Mouse (Mus musculus) limb, embryonic 11.5 days (tissue): ENCODE measurements around the gene Atg9a. TPM values are rescaled to one million over a fixed set of nuclear protein-coding genes. Genes with fewer than 3 reads are reported as not detected.

Source experiments
- ATAC-seq: fragments of 200-750 bp; cut with Nextera tagmentation; 2 replicates; pipeline ENCODE4 v1.8.0; 2017; ENCODE audit warnings: low read depth; ENCODE audit not compliant: insufficient number of reproducible peaks, low FRiP score, low TSS enrichment
- DNase-seq: peaks from one replicate; pipeline ENCODE4 v3.0.0-alpha.2; 2015; ENCODE audit warnings: low spot score
- H3K27ac ChIP-seq: fragments of 300-500 bp; sonication (generic); replicated peaks from 2 replicates; pipeline ENCODE4 v1.5.1; 2014; ENCODE audit warnings: low read depth, mild to moderate bottlenecking, low read length
- H3K27me3 ChIP-seq: fragments of 300-500 bp; sonication (generic); 2 replicates; pipeline ENCODE4 v1.6.1; 2014; ENCODE audit warnings: mild to moderate bottlenecking, low read length, mixed read lengths; ENCODE audit not compliant: control insufficient read depth, insufficient read depth
- H3K36me3 ChIP-seq: fragments of 300-500 bp; sonication (generic); 2 replicates; pipeline ENCODE4 v1.6.1; 2014; ENCODE audit warnings: mild to moderate bottlenecking, low read length, moderate library complexity, mixed read lengths; ENCODE audit not compliant: control insufficient read depth, insufficient read depth
- H3K4me1 ChIP-seq: fragments of 300-500 bp; sonication (generic); 2 replicates; pipeline ENCODE4 v1.6.1; 2014; ENCODE audit warnings: low read length, mixed read lengths; ENCODE audit not compliant: control insufficient read depth, insufficient read depth
- H3K4me2 ChIP-seq: fragments of 300-500 bp; sonication (generic); 2 replicates; pipeline ENCODE4 v1.6.1; 2014; ENCODE audit warnings: low read depth, mild to moderate bottlenecking, moderate library complexity; ENCODE audit not compliant: severe bottlenecking
- H3K4me3 ChIP-seq: fragments of 300-500 bp; sonication (generic); 2 replicates; pipeline ENCODE4 v1.5.1; 2014; ENCODE audit warnings: low read depth, low read length
- H3K9ac ChIP-seq: fragments of 300-500 bp; sonication (generic); 2 replicates; pipeline ENCODE4 v1.6.1; 2014; ENCODE audit warnings: mild to moderate bottlenecking, low read length
- H3K9me3 ChIP-seq: fragments of 300-500 bp; sonication (generic); 2 replicates; pipeline ENCODE4 v1.6.1; 2016; ENCODE audit warnings: low read length; ENCODE audit not compliant: control insufficient read depth
- WGBS: fragments of 180-500 bp; shearing (Covaris S2); extraction: QIAGEN DNeasy Blood & Tissue Kit; methylation state at CpG from one replicate; pipeline ENCODE4 v1.1.7; 2014; 5-methylcytosine and 5-hydroxymethylcytosine counted together
- polyA plus RNA-seq: library from polyadenylated mRNA; unstranded; fragments of >200 nt; fragmentation: Nextera tagmentation; extraction: Ambion mirVana; gene quantifications from 2 replicates; pipeline ENCODE4 v1.2.1, GENCODE M21; 2014

The Atg9a gene
- polyA plus RNA-seq, 1 experiment from 2014 or later, result 15.1 TPM

- H3K4me3 ChIP-seq, result no peak overlapping the region
- H3K27me3 ChIP-seq, result no peaks in the 10 kb centered on the region
- H3K9me3 ChIP-seq, result no peaks in the 10 kb centered on the region
- no peak overlapping the region for H3K4me2 ChIP-seq
- no peak for ATAC-seq
- no peak overlapping the region for H3K9ac ChIP-seq
- 75% methylated on average over 7 of the region's 7 CpGs for WGBS
- no peaks in the 10 kb centered on the region for H3K4me1 ChIP-seq
- no peaks in the 10 kb centered on the region for H3K36me3 ChIP-seq
- H3K27ac ChIP-seq, result no peak overlapping the region
- DNase-seq, result no peak
Observed at GRCm38 (mm10) chr1:75230335-75230994, 38.5 kb upstream of the Atg9a start.

GRCm38 (mm10) chr1:75229158-75229557 is 37.2 kb upstream of the Atg9a start:
- no peak overlapping the region for H3K27ac ChIP-seq
- ATAC-seq, result no peak

GRCm38 (mm10) chr1:75227653-75228052 is 35.7 kb upstream of the Atg9a start:
- ATAC-seq (no peak), DNase-seq (no peak)
- H3K9ac ChIP-seq, result no peak overlapping the region
- H3K4me3 ChIP-seq, result no peak overlapping the region
- WGBS, result 81% methylated on average over 1 of the region's 1 CpGs
- H3K9me3 ChIP-seq, result no peaks in the 10 kb centered on the region
- H3K27me3 ChIP-seq, result no peaks in the 10 kb centered on the region
- no peak overlapping the region for H3K27ac ChIP-seq
- no peaks in the 10 kb centered on the region for H3K4me1 ChIP-seq
- H3K4me2 ChIP-seq, result no peak overlapping the region
- no peaks in the 10 kb centered on the region for H3K36me3 ChIP-seq

More at GRCm38 (mm10) chr1:75229158-75229557, 37.2 kb upstream of the Atg9a start:
- Histone ChIP-seq H3K9ac (no peak overlapping the region), H3K4me2 (no peak overlapping the region), H3K4me3 (no peak overlapping the region), H3K9me3 (no peaks in the 10 kb centered on the region), H3K36me3 (no peaks in the 10 kb centered on the region), H3K27me3 (no peaks in the 10 kb centered on the region), H3K4me1 (no peaks in the 10 kb centered on the region)
- 70% methylated on average over 4 of the region's 4 CpGs for WGBS
- DNase-seq, result no peak

DNA sequence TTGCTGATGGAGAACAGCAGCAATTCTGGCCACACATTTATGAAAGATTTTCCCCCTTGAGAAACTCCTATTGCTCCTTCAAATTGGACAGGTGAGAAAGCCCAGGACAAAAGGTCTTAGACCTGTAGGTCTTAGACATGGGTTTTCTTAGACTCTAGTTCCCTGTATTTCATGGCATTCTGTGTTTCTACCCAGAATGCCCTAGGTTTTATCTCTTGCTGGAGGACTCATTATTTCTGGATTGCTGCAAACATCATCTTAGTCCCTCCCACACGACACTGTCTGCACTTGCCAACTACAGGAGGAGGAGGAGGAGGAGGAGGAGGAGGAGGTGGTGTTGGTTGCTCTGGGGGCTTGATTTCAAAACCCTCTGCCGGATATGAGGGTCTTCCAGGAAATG is 34.1 kb upstream of the Atg9a start:
- no peak overlapping the region for H3K4me2 ChIP-seq
- no peak overlapping the region for H3K9ac ChIP-seq
- no peak overlapping the region for H3K27ac ChIP-seq
- DNase-seq (no peak), ATAC-seq (no peak)
- no peaks in the 10 kb centered on the region for H3K36me3 ChIP-seq
- no peaks in the 10 kb centered on the region for H3K9me3 ChIP-seq
- no peaks in the 10 kb centered on the region for H3K27me3 ChIP-seq
- WGBS, result 67% methylated on average over 2 of the region's 2 CpGs
- no peak overlapping the region for H3K4me3 ChIP-seq
- no peaks in the 10 kb centered on the region for H3K4me1 ChIP-seq

DNA sequence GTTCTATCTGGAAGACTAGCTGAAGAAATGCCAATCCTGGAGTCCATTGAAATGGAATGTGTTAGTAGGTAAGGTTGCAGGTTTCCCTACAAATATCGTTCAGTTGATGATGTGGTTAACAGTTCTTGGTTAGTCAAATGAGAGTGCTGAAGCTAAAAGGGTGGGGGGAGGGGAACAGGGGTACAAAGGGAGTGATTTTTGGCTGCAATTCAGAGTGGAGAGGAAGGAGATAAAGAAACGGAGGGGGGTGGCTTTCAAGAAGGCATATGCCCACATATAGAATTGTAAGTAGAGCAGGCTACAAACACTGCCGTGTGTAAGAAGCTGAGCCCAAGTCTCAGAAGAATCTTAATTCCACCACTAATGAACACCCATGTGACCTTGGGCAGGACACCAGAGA is 33.5 kb upstream of the Atg9a start:
- DNase-seq (no peak), ATAC-seq (no peak)
- WGBS, result 79% methylated on average over 3 of the region's 3 CpGs

GRCm38 (mm10) chr1:75223532-75223931 is 31.5 kb upstream of the Atg9a start:
- no peaks in the 10 kb centered on the region for H3K9me3 ChIP-seq
- H3K4me3 ChIP-seq, result no peak overlapping the region
- peaks cover 26% of the 10 kb centered on the region for H3K27me3 ChIP-seq
- no peak overlapping the region for H3K4me2 ChIP-seq
- no peak for ATAC-seq
- H3K36me3 ChIP-seq, result no peaks in the 10 kb centered on the region
- H3K9ac ChIP-seq, result no peak overlapping the region
- no peak overlapping the region for H3K27ac ChIP-seq
- 66% methylated on average over 6 of the region's 6 CpGs for WGBS
- H3K4me1 ChIP-seq, result peaks cover 13% of the 10 kb centered on the region
- no peak for DNase-seq

More for the DNA sequence above, 33.5 kb upstream of the Atg9a start:
- H3K9ac ChIP-seq, result no peak overlapping the region
- no peak overlapping the region for H3K27ac ChIP-seq
- H3K27me3 ChIP-seq, result peaks cover 7% of the 10 kb centered on the region
- H3K9me3 ChIP-seq, result no peaks in the 10 kb centered on the region
- H3K36me3 ChIP-seq, result no peaks in the 10 kb centered on the region
- H3K4me3 ChIP-seq, result no peak overlapping the region
- H3K4me2 ChIP-seq, result no peak overlapping the region
- no peaks in the 10 kb centered on the region for H3K4me1 ChIP-seq

DNA sequence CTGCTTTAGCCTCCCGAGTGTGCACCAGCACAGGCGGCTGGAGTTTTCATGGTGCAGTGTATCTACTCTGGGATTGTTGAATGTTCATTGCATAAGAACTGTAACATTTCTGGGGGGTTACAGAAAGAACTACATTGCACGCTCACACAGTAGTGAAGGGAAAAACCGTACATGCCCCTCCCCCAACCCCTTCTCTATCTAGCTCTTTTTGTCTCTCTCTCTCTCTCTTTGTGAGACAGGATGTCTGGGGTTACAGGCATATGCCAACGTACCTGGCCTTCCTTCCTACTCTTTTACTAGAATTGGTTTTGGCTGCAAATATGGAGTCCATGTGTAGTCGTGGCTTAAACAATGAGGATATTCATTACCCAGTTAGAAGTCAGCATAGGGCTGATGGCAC is 30.9 kb upstream of the Atg9a start:
- H3K4me1 ChIP-seq, result peaks cover 16% of the 10 kb centered on the region
- no peak overlapping the region for H3K4me2 ChIP-seq
- 85% methylated on average over 6 of the region's 6 CpGs for WGBS
- no peak overlapping the region for H3K27ac ChIP-seq
- no peaks in the 10 kb centered on the region for H3K9me3 ChIP-seq
- H3K9ac ChIP-seq, result no peak overlapping the region
- peaks cover 32% of the 10 kb centered on the region for H3K27me3 ChIP-seq
- H3K4me3 ChIP-seq, result no peak overlapping the region
- ATAC-seq, result no peak
- no peaks in the 10 kb centered on the region for H3K36me3 ChIP-seq
- DNase-seq, result no peak

GRCm38 (mm10) chr1:75221538-75221937 is 29.5 kb upstream of the Atg9a start:
- Histone ChIP-seq H3K27me3 (peaks cover 40% of the 10 kb centered on the region), H3K4me1 (peaks cover 17% of the 10 kb centered on the region), H3K4me3 (no peak overlapping the region), H3K4me2 (no peak overlapping the region), H3K9me3 (no peaks in the 10 kb centered on the region), H3K36me3 (no peaks in the 10 kb centered on the region), H3K27ac (no peak overlapping the region), H3K9ac (no peak overlapping the region)
- ATAC-seq, result no peak
- no peak for DNase-seq
- WGBS, result 76% methylated on average over 3 of the region's 3 CpGs

DNA sequence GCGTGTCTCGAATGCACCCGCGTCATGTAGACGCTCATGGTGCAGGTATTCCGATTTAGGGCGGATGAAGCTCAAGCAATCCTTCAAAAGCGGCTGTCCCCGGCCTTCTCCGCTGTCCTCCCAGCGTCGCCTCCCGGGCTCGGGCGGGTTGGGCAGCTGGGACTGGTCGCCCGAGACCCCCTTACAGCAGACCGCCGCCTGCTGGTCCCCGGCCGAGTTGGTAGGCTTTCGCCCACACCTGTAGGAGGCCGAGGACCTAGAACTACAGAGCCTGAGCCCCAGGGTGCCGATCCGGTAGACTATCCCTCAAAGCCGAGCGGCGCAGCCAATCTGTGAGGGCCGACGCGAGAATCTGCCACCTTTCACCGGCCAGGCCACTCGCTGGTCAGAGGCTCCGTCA is 27.5 kb upstream of the Atg9a start, which contains the start of gene Tuba4a:
Gene Tuba4a (minus strand): TSS at position 335 of the 400 bp plus-strand sequence.
- H3K27me3 ChIP-seq, result peaks cover 40% of the 10 kb centered on the region
- H3K36me3 ChIP-seq, result peaks cover 2% of the 10 kb centered on the region; the same call in 1 of the 2 replicates
- ATAC-seq, result peak; percentile 44; the same call in 1 of the 2 replicates
- no peak within 1 kb of the TSS for H3K27ac ChIP-seq
- peaks cover 17% of the 10 kb centered on the region for H3K4me1 ChIP-seq
- peak within 1 kb of the TSS; percentile 45 for H3K4me3 ChIP-seq
- H3K4me2 ChIP-seq, result peak within 1 kb of the TSS; percentile 96
- H3K9ac ChIP-seq, result peak within 1 kb of the TSS; percentile 40
- no peaks in the 10 kb centered on the region for H3K9me3 ChIP-seq
- DNase-seq, result no peak
- WGBS, result under 1% methylated on average over 34 of the region's 34 CpGs
